Mouse (Mus musculus) liver, adult 2 months (tissue): ENCODE data around the gene Pwp1.
A peak's percentile ranks its signal among the peaks of the same experiment; 100 is the strongest.

Experiments used
- CTCF ChIP-seq: fragments of 200-500 bp; IDR thresholded peaks from 2 replicates; pipeline ENCODE4 v1.5.1; 2011; ENCODE audit warnings: low read depth, low read length, control low read depth
- POLR2A ChIP-seq: fragments of 200-500 bp; IDR thresholded peaks from 2 replicates; pipeline ENCODE4 v1.6.1; 2011; ENCODE audit warnings: low read length, control low read depth; ENCODE audit not compliant: insufficient read depth; ENCODE audit errors: extremely low read depth

- TF ChIP-seq CTCF (no peak), POLR2A (0 out of 2 replicates have a peak, but pooled peaks have one; percentile 34)
Measured at GRCm38 (mm10) chr10:85871698-85872478, 42.6 kb downstream of the Pwp1 start.
